Mouse (Mus musculus) cortical plate, adult 2 months (tissue): Measurements from ENCODE around the gene Gm20662.

ENCODE experiments used
- CTCF ChIP-seq: fragments of 200-500 bp; IDR thresholded peaks from 2 replicates; pipeline ENCODE4 v1.5.1; 2011; ENCODE audit warnings: mild to moderate bottlenecking, control low read depth, low read length; ENCODE audit not compliant: insufficient read depth; ENCODE audit errors: extremely low read depth
- POLR2A ChIP-seq: fragments of 200-500 bp; IDR thresholded peaks from 2 replicates; pipeline ENCODE4 v1.6.1; 2011; ENCODE audit warnings: mild to moderate bottlenecking, low read length, control low read depth; ENCODE audit not compliant: insufficient read depth; ENCODE audit errors: extremely low read depth

DNA sequence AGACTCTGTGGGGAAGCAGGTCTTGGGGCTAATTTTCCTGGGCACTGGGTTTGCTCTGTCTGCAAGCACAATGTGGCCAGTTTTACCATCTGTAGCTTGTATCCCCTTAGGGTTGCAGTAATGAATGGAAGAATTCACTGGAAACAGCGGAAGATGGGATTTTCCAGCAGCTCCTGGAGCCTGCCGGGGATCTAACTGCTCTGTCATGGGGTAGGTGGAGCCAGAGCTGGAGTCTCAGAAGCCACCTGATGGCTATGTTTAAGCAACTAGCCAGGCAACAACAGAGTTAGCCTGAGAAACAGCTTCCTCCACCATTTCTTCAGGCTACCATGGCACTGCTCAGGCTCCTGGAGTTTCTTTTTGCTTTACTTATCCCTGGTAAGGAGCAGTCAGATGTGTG is 4.0 kb upstream of the Gm20662 start, which contains the start of gene Cdhr4:
- TF ChIP-seq CTCF, result no peak
- no peak for TF ChIP-seq POLR2A
